Mouse (Mus musculus) cerebellum, adult 2 months (tissue): ENCODE measurements around the gene Bckdhb. TPM values are rescaled to one million over a fixed set of nuclear protein-coding genes. Genes with fewer than 3 reads are reported as not detected.
"Not testable (repeated sequence)": the region's sequence is repeated elsewhere in the genome, so short reads cannot be mapped to it uniquely, and the experiment has no call there.

Experiments used
- DNase-seq, 2 experiments: peaks; one replicate each; pipeline ENCODE4 v3.0.0; 2021
- H3K27ac ChIP-seq: fragments of 200-500 bp; 2 replicates; pipeline ENCODE4 v1.5.1; 2012; ENCODE audit warnings: low read length, control low read depth, inconsistent platforms; ENCODE audit not compliant: insufficient read depth
- H3K27me3 ChIP-seq: fragments of 200-500 bp; 2 replicates; pipeline ENCODE4 v1.6.1; 2012; ENCODE audit warnings: inconsistent platforms, mild to moderate bottlenecking, low read length, moderate library complexity; ENCODE audit not compliant: control insufficient read depth, insufficient read depth
- H3K4me1 ChIP-seq: fragments of 200-500 bp; 2 replicates; pipeline ENCODE4 v1.6.1; 2011; ENCODE audit warnings: low read length; ENCODE audit not compliant: control insufficient read depth, insufficient read depth
- H3K4me3 ChIP-seq: fragments of 200-500 bp; replicated peaks from 2 replicates; pipeline ENCODE3; 2011; ENCODE audit warnings: mild to moderate bottlenecking, low read depth, low read length, control low read depth; ENCODE audit not compliant: insufficient read depth
- CTCF ChIP-seq: fragments of 200-500 bp; IDR thresholded peaks from 2 replicates; pipeline ENCODE4 v1.5.1; 2011; ENCODE audit warnings: low read depth, mild to moderate bottlenecking, control low read depth, low read length, moderate library complexity, borderline replicate concordance; ENCODE audit not compliant: insufficient read depth
- POLR2A ChIP-seq: fragments of 200-500 bp; IDR thresholded peaks from 2 replicates; pipeline ENCODE4 v1.6.1; 2011; ENCODE audit warnings: low read length, control low read depth, borderline replicate concordance; ENCODE audit not compliant: insufficient read depth
- WGBS: fragments of 180-500 bp; shearing (Covaris S2); methylation state at CpG from one replicate; pipeline ENCODE4 v1.1.7; 2018; 5-methylcytosine and 5-hydroxymethylcytosine counted together
- polyA plus RNA-seq: library from polyadenylated mRNA; depleted of rRNA; stranded (reverse); fragments of >200 nt; gene quantifications from 2 replicates; pipeline ENCODE4 v1.2.3, GENCODE M21; 2012

The Bckdhb gene
- polyA plus RNA-seq, 1 experiment, result 60.3 TPM

DNA sequence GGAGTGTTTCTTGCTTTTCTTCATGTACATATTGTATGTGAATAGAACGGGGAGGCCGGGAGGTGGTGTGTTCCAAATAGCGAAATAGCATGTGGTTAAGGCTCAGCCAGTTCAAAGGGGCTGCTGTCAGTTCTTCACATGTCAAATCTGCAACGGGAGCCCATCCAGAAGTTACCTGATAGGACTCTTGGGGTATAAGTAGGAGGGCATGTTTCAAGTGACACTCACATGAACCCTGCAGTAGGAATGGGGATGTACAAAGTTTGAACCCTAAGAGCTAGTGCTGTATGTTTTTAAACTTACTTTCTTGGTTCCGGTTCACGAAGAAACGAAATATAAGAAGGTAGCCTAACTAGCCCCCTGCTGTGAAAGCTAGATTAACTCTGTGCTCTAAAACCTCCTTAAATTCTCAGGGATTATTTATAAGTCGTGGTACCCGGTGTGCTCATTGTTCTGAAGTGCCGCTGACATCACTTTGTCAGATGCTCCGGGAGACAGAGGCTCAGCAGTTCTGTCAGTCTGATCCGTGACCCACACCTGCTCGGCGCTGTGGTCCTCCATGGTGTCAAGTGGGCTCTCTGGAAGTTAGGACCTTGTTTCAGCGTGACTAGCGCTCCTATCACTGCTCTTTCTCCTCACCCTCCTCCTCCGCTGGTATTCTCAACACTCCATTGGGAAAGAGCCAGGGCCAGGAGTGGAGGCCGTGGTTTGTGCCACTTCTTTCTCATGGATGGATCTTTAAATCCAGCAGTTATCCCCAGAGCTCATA is 126.1 kb downstream of the Bckdhb start:
- TF ChIP-seq CTCF (no peak), POLR2A (no peak)
- H3K27ac ChIP-seq, result no peak overlapping the region
- no peaks in the 10 kb centered on the region for H3K4me1 ChIP-seq
- H3K4me3 ChIP-seq, result no peak overlapping the region
- WGBS, result 81% methylated on average over 18 of the region's 18 CpGs
- no peak for DNase-seq
- no peaks in the 10 kb centered on the region for H3K27me3 ChIP-seq

GRCm38 (mm10) chr9:84055125-84055807 is 130.3 kb downstream of the Bckdhb start:
- no peak overlapping the region for H3K27ac ChIP-seq
- H3K27me3 ChIP-seq, result no peaks in the 10 kb centered on the region
- no peak for TF ChIP-seq POLR2A
- no peak for TF ChIP-seq CTCF
- H3K4me1 ChIP-seq, result no peaks in the 10 kb centered on the region
- WGBS, result 86% methylated on average over 7 of the region's 7 CpGs
- no peak for DNase-seq
- H3K4me3 ChIP-seq, result no peak overlapping the region

DNA sequence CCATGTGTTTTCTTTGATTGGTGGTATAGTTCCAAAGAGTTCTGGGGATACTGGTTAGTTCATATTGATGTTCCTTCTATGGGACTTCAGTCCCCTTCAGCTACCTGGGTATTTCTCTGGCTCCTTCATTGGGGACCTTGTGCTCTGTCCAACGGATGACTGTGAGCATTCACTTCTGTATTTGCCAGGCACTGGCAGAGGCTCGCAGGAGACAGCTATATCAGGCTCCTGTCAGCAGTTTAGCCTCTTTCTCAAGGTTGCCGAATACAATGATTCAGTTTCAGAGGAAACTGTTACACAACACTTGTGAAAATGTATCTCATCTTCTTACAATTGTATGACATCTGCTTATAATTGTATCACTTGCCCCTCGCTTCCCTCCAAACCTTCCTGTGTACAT is 135.8 kb downstream of the Bckdhb start:
- not testable (repeated sequence) for DNase-seq, H3K4me1 ChIP-seq, H3K4me3 ChIP-seq, H3K27me3 ChIP-seq, H3K27ac ChIP-seq
- WGBS, result 84% methylated on average over 4 of the region's 4 CpGs

DNA sequence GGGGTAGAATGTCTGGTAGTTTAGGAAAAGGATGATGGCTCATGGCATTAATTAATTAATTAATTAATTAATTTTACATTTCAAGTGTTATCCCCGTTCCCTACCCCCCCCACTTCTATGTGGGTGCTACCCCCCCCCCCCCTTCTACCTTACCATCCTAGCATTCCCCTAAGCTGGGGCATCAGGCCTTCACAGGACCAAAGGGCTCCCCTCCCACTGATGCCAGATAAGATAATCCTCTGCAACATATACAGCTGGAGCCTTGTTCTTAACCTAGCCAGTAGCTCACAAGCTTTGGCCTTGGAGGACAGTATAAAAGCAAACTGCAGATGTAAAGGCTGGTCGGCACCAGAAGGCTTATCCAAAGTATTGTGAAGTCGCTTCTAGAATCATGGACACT is 138.7 kb downstream of the Bckdhb start:
- no peak for TF ChIP-seq CTCF
- DNase-seq, result no peak
- WGBS, result 97% methylated on average over 3 of the region's 3 CpGs

GRCm38 (mm10) chr9:84064113-84064512 is 139.2 kb downstream of the Bckdhb start:
- Histone ChIP-seq H3K4me3 (no peak overlapping the region), H3K4me1 (no peaks in the 10 kb centered on the region), H3K27me3 (no peaks in the 10 kb centered on the region), H3K27ac (no peak overlapping the region)
- 57% methylated on average over 4 of the region's 4 CpGs for WGBS
- TF ChIP-seq POLR2A (no peak), CTCF (no peak)
- DNase-seq, result no peak

More for the DNA sequence above, 138.7 kb downstream of the Bckdhb start:
- no peak overlapping the region for H3K27ac ChIP-seq
- no peaks in the 10 kb centered on the region for H3K4me1 ChIP-seq
- H3K27me3 ChIP-seq, result no peaks in the 10 kb centered on the region
- no peak overlapping the region for H3K4me3 ChIP-seq

DNA sequence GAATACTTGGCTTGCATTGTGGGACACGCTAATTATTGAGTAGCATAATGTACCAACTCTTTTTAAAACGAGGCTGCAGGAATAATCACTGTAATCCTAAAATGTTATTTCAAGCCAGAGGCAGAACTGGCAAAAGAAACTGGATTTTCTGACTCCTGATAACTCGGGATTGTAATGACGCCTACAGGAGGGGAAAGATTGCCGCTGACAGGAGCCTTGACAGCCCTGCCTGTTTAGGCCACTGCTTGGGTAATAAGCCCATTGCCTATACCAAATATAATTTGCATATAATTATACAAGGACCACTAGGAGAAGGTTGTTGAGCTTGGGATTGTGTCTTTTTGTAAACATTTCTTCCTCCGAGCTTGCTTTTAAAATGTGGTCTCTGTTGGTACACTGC is 145.3 kb downstream of the Bckdhb start:
- Histone ChIP-seq H3K27me3 (no peaks in the 10 kb centered on the region), H3K4me1 (no peaks in the 10 kb centered on the region), H3K27ac (no peak overlapping the region), H3K4me3 (no peak overlapping the region)
- no peak for DNase-seq
- TF ChIP-seq CTCF, result no peak
- TF ChIP-seq POLR2A, result no peak
- WGBS, result 72% methylated on average over 6 of the region's 6 CpGs

DNA sequence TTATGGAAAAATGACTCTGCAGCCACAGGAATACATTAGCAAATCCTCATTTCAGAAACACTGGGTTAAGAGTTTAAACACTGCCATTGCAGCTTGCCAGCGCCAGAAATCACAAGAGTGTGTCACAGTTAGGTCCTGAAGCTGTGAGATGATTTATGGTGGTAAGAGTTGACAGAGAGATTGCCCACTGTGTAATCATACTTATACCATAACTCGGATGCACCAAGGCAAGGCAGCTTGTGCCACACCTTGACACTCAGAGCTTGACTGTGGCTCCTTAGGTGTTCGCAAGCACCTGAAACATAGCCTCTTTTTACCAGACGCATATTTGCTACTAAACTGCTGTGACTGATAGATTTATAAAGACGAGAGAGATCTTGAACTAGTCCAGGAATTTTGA is 145.8 kb downstream of the Bckdhb start:
- TF ChIP-seq POLR2A (no peak), CTCF (no peak)
- no peaks in the 10 kb centered on the region for H3K4me1 ChIP-seq
- WGBS, result 90% methylated on average over 5 of the region's 5 CpGs
- DNase-seq, result no peak
- H3K4me3 ChIP-seq, result no peak overlapping the region
- H3K27me3 ChIP-seq, result no peaks in the 10 kb centered on the region
- H3K27ac ChIP-seq, result no peak overlapping the region

DNA sequence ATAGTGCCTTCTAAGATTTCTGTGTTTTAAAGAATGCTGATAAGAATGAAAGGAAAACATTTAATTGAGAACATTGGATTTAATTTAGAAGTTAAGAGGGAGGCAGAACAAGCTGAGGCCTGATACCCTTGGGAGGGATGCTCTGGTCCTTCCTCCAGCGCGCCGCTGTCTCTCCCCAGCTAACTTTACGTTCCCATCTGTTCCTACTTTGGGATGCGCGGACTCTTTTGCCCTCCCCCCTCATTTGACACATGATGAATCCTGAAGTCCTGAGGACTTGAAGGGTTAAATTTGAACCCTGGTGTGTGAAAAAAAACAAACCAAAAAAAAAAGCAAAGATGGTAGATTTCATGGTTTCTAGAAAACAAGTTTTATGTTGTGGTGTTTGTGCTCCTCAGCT is 147.6 kb downstream of the Bckdhb start:
- WGBS, result 83% methylated on average over 6 of the region's 6 CpGs
- TF ChIP-seq CTCF, result no peak
- no peak for TF ChIP-seq POLR2A
- Histone ChIP-seq H3K27ac (no peak overlapping the region), H3K4me1 (no peaks in the 10 kb centered on the region), H3K27me3 (no peaks in the 10 kb centered on the region), H3K4me3 (no peak overlapping the region)
- DNase-seq, result no peak
